Mouse (Mus musculus) midbrain, embryonic 13.5 days (tissue): ENCODE measurements at regions not wholly inside any gene's neighbourhood (a gene's known extent, or its start where the extent isn't known, plus 50 kb on each side); places are given as distances from the start of the nearest gene placed in this dataset.

Experiments used
- ATAC-seq: fragments of 200-750 bp; cut with Nextera tagmentation; 2 replicates; pipeline ENCODE4 v1.8.0; 2017; ENCODE audit warnings: mild to moderate bottlenecking, moderate TSS enrichment, moderate library complexity
- H3K27ac ChIP-seq: fragments of 300-500 bp; sonication (generic); 2 replicates; pipeline ENCODE4 v1.5.1; 2015; ENCODE audit warnings: inconsistent platforms, mild to moderate bottlenecking, moderate library complexity
- H3K27me3 ChIP-seq: fragments of 300-500 bp; sonication (generic); 2 replicates; pipeline ENCODE4 v1.6.1; 2015; ENCODE audit warnings: mild to moderate bottlenecking, inconsistent platforms
- H3K36me3 ChIP-seq: fragments of 300-500 bp; sonication (generic); 2 replicates; pipeline ENCODE4 v1.6.1; 2015; ENCODE audit warnings: mild to moderate bottlenecking, inconsistent platforms
- H3K4me1 ChIP-seq: fragments of 300-500 bp; sonication (generic); replicated peaks from 2 replicates; pipeline ENCODE4 v1.6.1; 2015; ENCODE audit warnings: inconsistent platforms
- H3K4me2 ChIP-seq: fragments of 300-500 bp; sonication (generic); replicated peaks from 2 replicates; pipeline ENCODE4 v1.6.1; 2015; ENCODE audit warnings: moderate library complexity, mild to moderate bottlenecking, inconsistent platforms
- H3K4me3 ChIP-seq: fragments of 300-500 bp; sonication (generic); replicated peaks from 2 replicates; pipeline ENCODE4 v1.5.1; 2015; ENCODE audit warnings: mild to moderate bottlenecking, inconsistent platforms
- H3K9ac ChIP-seq: fragments of 300-500 bp; sonication (generic); replicated peaks from 2 replicates; pipeline ENCODE4 v1.6.1; 2015; ENCODE audit warnings: mild to moderate bottlenecking, inconsistent platforms
- H3K9me3 ChIP-seq: fragments of 300-500 bp; sonication (generic); 2 replicates; pipeline ENCODE4 v1.6.1; 2016; ENCODE audit warnings: mild to moderate bottlenecking, inconsistent platforms
- WGBS: fragments of 180-500 bp; shearing (Covaris S2); methylation state at CpG from one replicate; pipeline ENCODE4 v1.1.7; 2015; 5-methylcytosine and 5-hydroxymethylcytosine counted together

DNA sequence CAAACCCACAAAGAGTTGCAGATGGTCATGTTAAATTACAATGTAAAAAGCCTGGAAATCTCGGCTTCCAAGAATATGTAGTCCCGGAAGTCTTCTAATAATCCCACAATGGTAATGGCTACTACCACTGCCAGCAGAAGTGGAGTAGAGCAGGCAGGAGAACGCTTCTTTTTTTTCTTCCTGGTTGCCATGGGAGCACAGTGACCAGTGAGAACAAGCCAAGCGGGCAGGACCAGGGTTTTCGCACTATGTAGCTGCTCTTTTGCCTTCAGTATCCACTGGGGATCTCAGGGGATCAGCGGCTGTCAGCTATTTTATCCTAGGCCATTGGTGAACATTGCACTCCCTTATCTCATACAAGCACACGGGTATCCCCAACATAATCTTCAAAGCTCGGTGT, 127.3 kb upstream of the Spin1 start:
- Histone ChIP-seq H3K9me3 (no peaks in the 10 kb centered on the region), H3K4me3 (no peak overlapping the region), H3K4me1 (no peaks in the 10 kb centered on the region), H3K27me3 (no peaks in the 10 kb centered on the region), H3K36me3 (no peaks in the 10 kb centered on the region), H3K9ac (no peak overlapping the region), H3K4me2 (no peak overlapping the region), H3K27ac (no peak overlapping the region)
- ATAC-seq, result peak; percentile 55
- 42% methylated on average over 8 of the region's 8 CpGs for WGBS

- no peak for ATAC-seq
Measured at GRCm38 (mm10) chr13:50975306-50975920, 125.3 kb upstream of the Spin1 start.

DNA sequence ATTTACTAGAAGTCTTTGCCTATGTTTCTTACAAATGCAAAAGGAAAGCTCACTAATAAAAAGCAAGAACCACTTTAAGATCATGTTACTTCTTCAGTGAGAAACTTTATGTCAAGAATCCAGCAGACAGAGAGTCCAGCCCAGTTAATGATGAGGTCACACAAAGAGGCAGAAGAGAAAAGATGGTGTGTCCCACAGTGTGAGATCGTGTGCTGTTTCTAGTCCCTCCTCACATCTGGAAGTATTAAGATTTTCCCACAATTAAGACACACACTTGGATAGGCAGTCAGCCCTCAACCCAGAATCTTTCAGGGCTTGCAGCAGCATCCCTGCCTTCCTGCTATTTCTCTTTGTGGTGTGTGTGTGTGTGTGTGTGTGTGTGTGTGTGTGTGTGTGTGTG, 118.7 kb upstream of the Spin1 start:
- Histone ChIP-seq H3K4me1 (no peaks in the 10 kb centered on the region), H3K4me3 (no peak overlapping the region), H3K27me3 (no peaks in the 10 kb centered on the region), H3K9ac (no peak overlapping the region), H3K9me3 (0 out of 2 replicates have a peak, but pooled peaks cover 6% of the 10 kb centered on the region), H3K36me3 (no peaks in the 10 kb centered on the region), H3K4me2 (no peak overlapping the region), H3K27ac (no peak overlapping the region)
- no peak for ATAC-seq
- WGBS, result 74% methylated on average over 1 of the region's 1 CpGs

More at GRCm38 (mm10) chr13:50975306-50975920, 125.3 kb upstream of the Spin1 start:
- Histone ChIP-seq H3K27me3 (no peaks in the 10 kb centered on the region), H3K9me3 (no peaks in the 10 kb centered on the region), H3K4me2 (no peak overlapping the region), H3K4me3 (no peak overlapping the region), H3K9ac (no peak overlapping the region), H3K36me3 (no peaks in the 10 kb centered on the region), H3K27ac (no peak overlapping the region), H3K4me1 (no peaks in the 10 kb centered on the region)
- WGBS, result 87% methylated on average over 12 of the region's 12 CpGs

GRCm38 (mm10) chr13:50982990-50983389, 117.7 kb upstream of the Spin1 start:
- 0 out of 2 replicates have a peak, but pooled peaks cover 6% of the 10 kb centered on the region for H3K9me3 ChIP-seq
- no peaks in the 10 kb centered on the region for H3K4me1 ChIP-seq
- WGBS, result 91% methylated on average over 10 of the region's 10 CpGs
- no peak overlapping the region for H3K4me3 ChIP-seq
- no peak overlapping the region for H3K4me2 ChIP-seq
- H3K9ac ChIP-seq, result no peak overlapping the region
- ATAC-seq, result no peak
- H3K27me3 ChIP-seq, result no peaks in the 10 kb centered on the region
- H3K36me3 ChIP-seq, result no peaks in the 10 kb centered on the region
- H3K27ac ChIP-seq, result no peak overlapping the region

GRCm38 (mm10) chr13:50991726-50992432, 108.8 kb upstream of the Spin1 start:
- ATAC-seq, result no peak

GRCm38 (mm10) chr13:50999738-51000137, 100.9 kb upstream of the Spin1 start:
- Histone ChIP-seq H3K36me3 (no peaks in the 10 kb centered on the region), H3K27ac (no peak overlapping the region), H3K27me3 (no peaks in the 10 kb centered on the region), H3K4me1 (no peaks in the 10 kb centered on the region), H3K9me3 (no peaks in the 10 kb centered on the region), H3K9ac (no peak overlapping the region), H3K4me3 (no peak overlapping the region), H3K4me2 (no peak overlapping the region)
- 73% methylated on average over 4 of the region's 4 CpGs for WGBS
- ATAC-seq, result no peak

More at GRCm38 (mm10) chr13:50991726-50992432, 108.8 kb upstream of the Spin1 start:
- Histone ChIP-seq H3K9me3 (no peaks in the 10 kb centered on the region), H3K36me3 (no peaks in the 10 kb centered on the region), H3K4me2 (no peak overlapping the region), H3K27me3 (no peaks in the 10 kb centered on the region), H3K4me1 (no peaks in the 10 kb centered on the region), H3K27ac (no peak overlapping the region), H3K4me3 (no peak overlapping the region), H3K9ac (no peak overlapping the region)
- 89% methylated on average over 9 of the region's 9 CpGs for WGBS

DNA sequence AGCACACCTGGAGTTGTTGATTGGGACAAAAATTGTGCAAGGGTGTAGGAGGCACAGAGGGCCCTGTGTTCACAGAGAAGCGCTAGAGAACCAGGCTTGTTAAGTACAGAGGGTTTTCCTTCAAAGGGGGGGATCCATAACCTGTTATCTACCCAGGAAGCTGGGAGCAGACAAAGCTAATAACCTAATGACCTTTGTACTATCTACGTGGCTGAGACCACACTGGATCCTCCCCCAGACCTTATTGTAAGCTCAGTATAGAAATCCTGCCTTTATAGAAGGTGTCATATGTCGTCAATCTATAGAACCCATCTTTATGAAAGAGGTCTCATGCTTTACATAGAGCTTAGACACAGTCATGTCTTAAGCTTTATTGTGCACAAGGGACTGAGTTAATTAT, 95.9 kb upstream of the Spin1 start:
- H3K36me3 ChIP-seq, result no peaks in the 10 kb centered on the region
- H3K27me3 ChIP-seq, result no peaks in the 10 kb centered on the region
- H3K9ac ChIP-seq, result no peak overlapping the region
- H3K4me3 ChIP-seq, result no peak overlapping the region
- no peak overlapping the region for H3K4me2 ChIP-seq
- 69% methylated on average over 3 of the region's 3 CpGs for WGBS
- ATAC-seq, result no peak
- no peaks in the 10 kb centered on the region for H3K9me3 ChIP-seq
- no peaks in the 10 kb centered on the region for H3K4me1 ChIP-seq
- no peak overlapping the region for H3K27ac ChIP-seq

- H3K9ac ChIP-seq, result no peak overlapping the region
- no peak overlapping the region for H3K27ac ChIP-seq
- no peaks in the 10 kb centered on the region for H3K4me1 ChIP-seq
- no peak for ATAC-seq
- no peak overlapping the region for H3K4me2 ChIP-seq
- no peak overlapping the region for H3K4me3 ChIP-seq
- no peaks in the 10 kb centered on the region for H3K36me3 ChIP-seq
- 86% methylated on average over 7 of the region's 7 CpGs for WGBS
- no peaks in the 10 kb centered on the region for H3K27me3 ChIP-seq
- H3K9me3 ChIP-seq, result no peaks in the 10 kb centered on the region
Measured at GRCm38 (mm10) chr13:51010736-51011135, 89.9 kb upstream of the Spin1 start.

GRCm38 (mm10) chr13:51016209-51016608, 84.5 kb upstream of the Spin1 start:
- no peak for ATAC-seq

DNA sequence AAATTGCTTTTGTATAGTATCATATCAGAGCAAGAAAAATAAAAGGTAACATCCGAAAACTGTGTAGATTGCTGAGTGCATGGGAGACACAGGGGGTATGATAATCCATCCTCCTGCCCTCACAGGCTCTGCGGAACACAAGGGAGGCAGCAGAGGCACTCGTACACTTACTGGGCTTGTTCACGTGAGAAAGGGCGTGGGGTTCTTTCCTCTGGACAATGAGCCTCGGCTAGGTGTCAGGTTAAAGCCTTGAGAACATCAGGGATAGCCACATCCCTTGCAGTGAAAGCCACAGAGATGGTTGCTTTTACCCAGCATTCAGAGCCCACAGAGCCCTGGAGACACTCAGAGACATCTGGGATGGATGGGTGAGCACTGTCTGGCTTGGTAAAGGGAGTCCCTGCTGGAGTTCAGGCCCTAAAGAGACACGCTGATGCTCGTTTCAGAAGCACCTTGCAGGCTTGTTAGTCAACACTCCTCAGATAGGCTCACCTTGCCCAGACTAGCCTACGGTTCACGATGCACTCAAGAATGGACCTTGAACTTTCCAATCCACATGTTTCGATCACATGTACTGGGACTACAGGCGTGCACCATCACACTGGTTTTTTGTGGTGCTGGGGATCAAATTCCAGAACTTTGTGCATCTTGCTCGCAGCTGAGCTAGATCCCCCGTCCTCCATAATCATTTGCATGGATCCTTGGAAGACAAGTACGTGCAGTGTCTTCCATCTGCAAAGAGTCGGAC, 83.5 kb upstream of the Spin1 start:
- ATAC-seq, result no peak
- H3K4me1 ChIP-seq, result 0 out of 2 replicates have a peak, but pooled peaks cover 7% of the 10 kb centered on the region
- no peak overlapping the region for H3K4me3 ChIP-seq
- H3K36me3 ChIP-seq, result no peaks in the 10 kb centered on the region
- WGBS, result 76% methylated on average over 16 of the region's 16 CpGs
- H3K27ac ChIP-seq, result no peak overlapping the region
- H3K9ac ChIP-seq, result no peak overlapping the region
- H3K4me2 ChIP-seq, result no peak overlapping the region
- no peaks in the 10 kb centered on the region for H3K27me3 ChIP-seq
- no peaks in the 10 kb centered on the region for H3K9me3 ChIP-seq

More at GRCm38 (mm10) chr13:51016209-51016608, 84.5 kb upstream of the Spin1 start:
- no peaks in the 10 kb centered on the region for H3K27me3 ChIP-seq
- WGBS, result 89% methylated on average over 3 of the region's 3 CpGs
- H3K4me3 ChIP-seq, result no peak overlapping the region
- 0 out of 2 replicates have a peak, but pooled peaks cover 7% of the 10 kb centered on the region for H3K4me1 ChIP-seq
- no peak overlapping the region for H3K27ac ChIP-seq
- no peak overlapping the region for H3K4me2 ChIP-seq
- H3K9me3 ChIP-seq, result no peaks in the 10 kb centered on the region
- no peaks in the 10 kb centered on the region for H3K36me3 ChIP-seq
- no peak overlapping the region for H3K9ac ChIP-seq

DNA sequence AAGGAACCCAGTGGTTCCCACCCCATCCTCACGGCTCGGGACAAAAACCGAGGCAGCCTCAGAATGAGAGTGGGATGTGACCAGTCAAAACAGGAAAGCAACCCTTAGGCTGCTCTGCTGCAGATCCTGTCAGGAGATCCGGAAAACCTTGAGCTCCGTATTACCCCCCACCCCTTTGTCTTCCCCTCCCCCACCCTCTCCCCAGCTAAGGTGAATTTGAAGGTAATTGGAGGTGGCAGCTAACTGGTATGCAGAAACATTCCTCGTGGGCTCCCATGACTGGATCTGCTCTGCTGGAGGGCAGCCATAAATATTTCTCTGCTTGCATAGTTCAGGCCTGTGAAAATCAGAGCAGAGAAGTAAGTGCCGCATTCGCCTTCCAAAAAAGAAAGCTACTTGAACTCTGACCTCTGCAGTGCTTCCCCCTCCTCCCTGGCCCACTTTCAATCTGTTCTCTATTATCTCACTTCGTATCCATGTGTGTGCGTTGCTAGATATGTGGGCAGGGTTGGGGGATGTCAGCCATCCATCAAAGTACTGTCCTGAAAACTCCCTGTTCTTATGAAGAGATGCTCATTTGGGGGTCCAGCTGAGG, 82.9 kb upstream of the Spin1 start:
- H3K9me3 ChIP-seq, result no peaks in the 10 kb centered on the region
- no peak overlapping the region for H3K4me2 ChIP-seq
- no peak for ATAC-seq
- H3K27me3 ChIP-seq, result no peaks in the 10 kb centered on the region
- H3K4me1 ChIP-seq, result 0 out of 2 replicates have a peak, but pooled peaks cover 11% of the 10 kb centered on the region
- no peak overlapping the region for H3K27ac ChIP-seq
- no peak overlapping the region for H3K9ac ChIP-seq
- no peaks in the 10 kb centered on the region for H3K36me3 ChIP-seq
- H3K4me3 ChIP-seq, result no peak overlapping the region
- WGBS, result 63% methylated on average over 10 of the region's 10 CpGs

- WGBS, result 81% methylated on average over 10 of the region's 10 CpGs
- Histone ChIP-seq H3K4me3 (no peak overlapping the region), H3K4me1 (0 out of 2 replicates have a peak, but pooled peaks cover 11% of the 10 kb centered on the region), H3K9me3 (no peaks in the 10 kb centered on the region), H3K27me3 (no peaks in the 10 kb centered on the region), H3K27ac (no peak overlapping the region), H3K9ac (no peak overlapping the region), H3K4me2 (no peak overlapping the region), H3K36me3 (no peaks in the 10 kb centered on the region)
- ATAC-seq, result no peak
Measured at GRCm38 (mm10) chr13:51018366-51018765, 82.3 kb upstream of the Spin1 start.
